Mouse (Mus musculus) heart, postnatal 0 days (tissue): ENCODE data around the gene Iqcd. TPM values are rescaled to one million over a fixed set of nuclear protein-coding genes. Genes with fewer than 3 reads are reported as not detected.
A peak's percentile ranks its signal among the peaks of the same experiment; 100 is the strongest.

Experiments
- ATAC-seq: fragments of 200-750 bp; cut with Nextera tagmentation; 2 replicates; pipeline ENCODE4 v1.8.0; 2017; ENCODE audit warnings: low read depth, moderate number of reproducible peaks, moderate library complexity; ENCODE audit not compliant: insufficient read depth
- DNase-seq: peaks from one replicate; pipeline ENCODE4 v3.0.0-alpha.2; 2016; ENCODE audit warnings: low spot score
- H3K27ac ChIP-seq: fragments of 300-500 bp; sonication (generic); 2 replicates; pipeline ENCODE4 v1.5.1; 2014; ENCODE audit warnings: low read depth, mild to moderate bottlenecking
- H3K27me3 ChIP-seq: fragments of 300-500 bp; sonication (generic); 2 replicates; pipeline ENCODE4 v1.6.1; 2014; ENCODE audit warnings: low read length, mixed read lengths; ENCODE audit not compliant: control insufficient read depth, insufficient read depth
- H3K36me3 ChIP-seq: fragments of 300-500 bp; sonication (generic); replicated peaks from 2 replicates; pipeline ENCODE4 v1.6.1; 2014; ENCODE audit warnings: low read length, mixed read lengths; ENCODE audit not compliant: control insufficient read depth, insufficient read depth
- H3K4me1 ChIP-seq: fragments of 300-500 bp; sonication (generic); 2 replicates; pipeline ENCODE4 v1.6.1; 2014; ENCODE audit warnings: antibody characterized with exemption; ENCODE audit not compliant: control insufficient read depth, insufficient read depth
- H3K4me2 ChIP-seq: fragments of 300-500 bp; sonication (generic); 2 replicates; pipeline ENCODE4 v1.6.1; 2014; ENCODE audit warnings: low read depth, mild to moderate bottlenecking, low read length, moderate library complexity
- H3K4me3 ChIP-seq: fragments of 300-500 bp; sonication (generic); 2 replicates; pipeline ENCODE4 v1.5.1; 2014; ENCODE audit warnings: low read depth, low read length
- H3K9ac ChIP-seq: fragments of 300-500 bp; sonication (generic); replicated peaks from 2 replicates; pipeline ENCODE4 v1.6.1; 2014; ENCODE audit warnings: low read depth, low read length, mixed read lengths
- H3K9me3 ChIP-seq: fragments of 300-500 bp; sonication (generic); replicated peaks from 2 replicates; pipeline ENCODE4 v1.6.1; 2016; ENCODE audit warnings: low read length; ENCODE audit not compliant: control insufficient read depth
- CTCF ChIP-seq: IDR thresholded peaks from 2 replicates; pipeline ENCODE4 v1.5.1; 2016; ENCODE audit warnings: antibody characterized with exemption, control low read depth, low read depth
- EP300 ChIP-seq: IDR thresholded peaks from 2 replicates; pipeline ENCODE4 v1.6.1; 2016; ENCODE audit warnings: antibody characterized with exemption, low read depth
- WGBS: fragments of 180-500 bp; shearing (Covaris S2); extraction: QIAGEN DNeasy Blood & Tissue Kit; methylation state at CpG from one replicate; pipeline ENCODE4 v1.1.7; 2014; 5-methylcytosine and 5-hydroxymethylcytosine counted together
- polyA plus RNA-seq: library from polyadenylated mRNA; unstranded; fragments of >200 nt; fragmentation: Nextera tagmentation; extraction: Ambion mirVana; gene quantifications from 2 replicates; pipeline ENCODE4 v1.2.1, GENCODE M21; 2015
- total RNA-seq: library from RNA; depleted of rRNA; stranded (reverse); fragments of >200 nt; gene quantifications from 2 replicates; pipeline ENCODE4 v1.2.3, GENCODE M21; 2014; ENCODE audit warnings: low replicate concordance

The Iqcd gene
- total and polyA plus RNA-seq, 2 experiments from 2014 or later = 0.18 TPM; not detected in 1

- no peak overlapping the region for H3K27ac ChIP-seq
- WGBS = 60% methylated on average over 14 of the region's 14 CpGs
- no peak overlapping the region for H3K4me3 ChIP-seq
- ATAC-seq (no peak), DNase-seq (no peak)
- H3K4me1 ChIP-seq = peaks cover 11% of the 10 kb centered on the region; the same call in 1 of the 2 replicates
- H3K4me2 ChIP-seq = no peak overlapping the region
- H3K27me3 ChIP-seq = no peaks in the 10 kb centered on the region
- TF ChIP-seq CTCF (no peak), EP300 (no peak)
- H3K36me3 ChIP-seq = peaks cover 28% of the 10 kb centered on the region
- H3K9ac ChIP-seq = no peak overlapping the region
- no peaks in the 10 kb centered on the region for H3K9me3 ChIP-seq
These were observed 30.1 kb upstream of the Iqcd start for GRCm38 (mm10) chr5:120558762-120559161.

- no peak for DNase-seq
- no peak overlapping the region for H3K4me2 ChIP-seq
- H3K27ac ChIP-seq = no peak overlapping the region
- no peaks in the 10 kb centered on the region for H3K9me3 ChIP-seq
- H3K4me1 ChIP-seq = peaks cover 15% of the 10 kb centered on the region; the same call in 1 of the 2 replicates
- H3K36me3 ChIP-seq = peaks cover 18% of the 10 kb centered on the region; the same call in 1 of the 2 replicates
- 74% methylated on average over 9 of the region's 9 CpGs for WGBS
- TF ChIP-seq EP300 (no peak), CTCF (no peak)
- H3K27me3 ChIP-seq = no peaks in the 10 kb centered on the region
- H3K9ac ChIP-seq = no peak overlapping the region
- no peak overlapping the region for H3K4me3 ChIP-seq
- no peak for ATAC-seq
These were observed 28.6 kb upstream of the Iqcd start for GRCm38 (mm10) chr5:120560129-120560615.

GRCm38 (mm10) chr5:120560616-120561311, 28.1 kb upstream of the Iqcd start:
- Histone ChIP-seq H3K4me2 (peak overlapping the region; percentile 34), H3K36me3 (peaks cover 14% of the 10 kb centered on the region; the same call in 1 of the 2 replicates), H3K4me3 (no peak overlapping the region), H3K27ac (peak overlapping the region; percentile 9; the same call in 1 of the 2 replicates), H3K9ac (no peak overlapping the region), H3K27me3 (no peaks in the 10 kb centered on the region), H3K4me1 (peaks cover 19% of the 10 kb centered on the region), H3K9me3 (no peaks in the 10 kb centered on the region)
- WGBS = 29% methylated on average over 16 of the region's 16 CpGs
- TF ChIP-seq EP300 = no peak
- no peak for TF ChIP-seq CTCF
- peak; percentile 39 for ATAC-seq
- peak; percentile 49 for DNase-seq

- TF ChIP-seq CTCF (no peak), EP300 (peak; percentile 46; the same call in 1 of the 2 replicates)
- peak overlapping the region; percentile 81 for H3K27ac ChIP-seq
- H3K36me3 ChIP-seq = no peaks in the 10 kb centered on the region
- H3K4me3 ChIP-seq = no peak overlapping the region
- peaks cover 40% of the 10 kb centered on the region for H3K4me1 ChIP-seq
- ATAC-seq (peak; percentile 67), DNase-seq (peak; percentile 71)
- H3K9ac ChIP-seq = no peak overlapping the region
- no peaks in the 10 kb centered on the region for H3K27me3 ChIP-seq
- 41% methylated on average over 28 of the region's 28 CpGs for WGBS
- H3K9me3 ChIP-seq = no peaks in the 10 kb centered on the region
- H3K4me2 ChIP-seq = no peak overlapping the region
These were observed 25.6 kb upstream of the Iqcd start for GRCm38 (mm10) chr5:120562956-120563913.

GRCm38 (mm10) chr5:120563914-120564311, 24.9 kb upstream of the Iqcd start:
- DNase-seq (no peak), ATAC-seq (no peak)
- Histone ChIP-seq H3K27ac (peak overlapping the region; percentile 81), H3K9ac (no peak overlapping the region), H3K9me3 (no peaks in the 10 kb centered on the region), H3K4me2 (no peak overlapping the region), H3K36me3 (no peaks in the 10 kb centered on the region), H3K27me3 (no peaks in the 10 kb centered on the region), H3K4me3 (no peak overlapping the region), H3K4me1 (peaks cover 43% of the 10 kb centered on the region)
- 42% methylated on average over 4 of the region's 4 CpGs for WGBS
- TF ChIP-seq CTCF (no peak), EP300 (no peak; the same call in 1 of the 2 replicates)
